Mouse (Mus musculus): ENCODE measurements at regions not wholly inside any gene's neighbourhood (a gene's known extent, or its start where the extent isn't known, plus 50 kb on each side); places are given as distances from the start of the nearest gene placed in this dataset.

- no peaks in the 10 kb centered on the region for H3K4me1 ChIP-seq (ENCODE audit: insufficient read depth, low read length)
- H3K9ac ChIP-seq (replicated peaks; ENCODE audit: low read length, poor library complexity, severe bottlenecking), result no peak overlapping the region
- no peak for TF ChIP-seq CTCF (IDR thresholded peaks at IDR 0.05)
- no peaks in the 10 kb centered on the region for H3K36me3 ChIP-seq (ENCODE audit: insufficient read depth, low read length)
- no peak overlapping the region for H3K4me2 ChIP-seq (ENCODE audit: low read depth, low read length, poor library complexity, severe bottlenecking)
- ATAC-seq (ENCODE audit: low FRiP score) (no peak), DNase-seq (ENCODE audit: low spot score) (no peak)
- no peaks in the 10 kb centered on the region for H3K9me3 ChIP-seq (ENCODE audit: low read length)
- no peaks in the 10 kb centered on the region for H3K27me3 ChIP-seq (ENCODE audit: insufficient read depth, low read length)
- no peak overlapping the region for H3K27ac ChIP-seq (ENCODE audit: low read depth, low read length)
- H3K4me3 ChIP-seq (ENCODE audit: low read depth, low read length), result no peak overlapping the region
Measured at GRCm38 (mm10) chr9:71015400-71015799, 63.4 kb upstream of the Lipc start.

DNA sequence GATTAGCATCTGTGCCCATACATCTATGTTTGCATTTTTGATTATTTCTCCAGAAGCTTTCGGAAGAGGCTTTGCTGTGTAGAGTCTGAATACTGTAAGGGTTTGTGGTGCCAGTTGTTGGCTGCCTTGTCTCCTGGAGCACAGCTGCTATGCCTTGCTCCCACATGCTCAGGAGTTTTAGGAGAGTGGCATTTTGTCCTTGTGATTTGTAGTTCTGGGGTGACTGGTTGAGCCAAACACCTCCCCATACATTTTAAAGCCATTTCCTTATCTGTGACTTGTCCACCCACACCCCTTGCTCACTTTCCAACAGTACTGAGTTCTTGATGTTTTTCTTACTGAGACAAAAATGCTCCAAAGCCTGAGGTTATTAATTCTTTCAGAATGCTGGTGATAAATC, 60.4 kb upstream of the Lipc start:
- Histone ChIP-seq H3K36me3 (ENCODE audit: insufficient read depth, low read length) (no peaks in the 10 kb centered on the region), H3K4me1 (ENCODE audit: insufficient read depth, low read length) (no peaks in the 10 kb centered on the region), H3K4me2 (ENCODE audit: low read depth, low read length, poor library complexity, severe bottlenecking) (no peak overlapping the region), H3K27me3 (ENCODE audit: insufficient read depth, low read length) (no peaks in the 10 kb centered on the region), H3K9ac (replicated peaks; ENCODE audit: low read length, poor library complexity, severe bottlenecking) (no peak overlapping the region), H3K27ac (ENCODE audit: low read depth, low read length) (no peak overlapping the region), H3K4me3 (ENCODE audit: low read depth, low read length) (no peak overlapping the region), H3K9me3 (ENCODE audit: low read length) (no peaks in the 10 kb centered on the region)
- DNase-seq (ENCODE audit: low spot score) (no peak), ATAC-seq (ENCODE audit: low FRiP score) (no peak)
- 86% methylated on average over 1 of the region's 1 CpGs for WGBS
- TF ChIP-seq CTCF (IDR thresholded peaks at IDR 0.05), result no peak

DNA sequence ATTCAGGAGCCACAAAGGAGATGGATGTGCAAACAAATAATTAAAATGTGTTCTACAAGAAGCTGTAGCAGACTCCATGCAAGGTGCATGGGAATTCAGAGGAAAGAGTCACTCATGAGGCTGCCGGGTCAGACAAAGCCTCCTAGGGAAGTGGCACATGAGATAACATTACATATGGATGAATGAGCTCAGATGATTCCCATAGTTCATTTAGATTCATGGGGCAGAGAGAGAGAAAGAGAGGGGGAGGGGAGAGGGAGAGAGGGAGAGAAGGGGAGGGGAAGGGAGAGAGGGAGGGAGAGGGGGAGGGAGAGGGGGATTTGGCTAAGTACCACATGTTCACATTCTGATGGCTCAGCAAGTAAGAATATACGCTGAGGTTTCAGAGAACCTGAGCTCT, 52.6 kb upstream of the Lipc start:
- Histone ChIP-seq H3K4me2 (ENCODE audit: low read depth, low read length, poor library complexity, severe bottlenecking) (no peak overlapping the region), H3K4me3 (ENCODE audit: low read depth, low read length) (no peak overlapping the region), H3K27me3 (ENCODE audit: insufficient read depth, low read length) (no peaks in the 10 kb centered on the region), H3K27ac (ENCODE audit: low read depth, low read length) (no peak overlapping the region), H3K9ac (replicated peaks; ENCODE audit: low read length, poor library complexity, severe bottlenecking) (no peak overlapping the region), H3K4me1 (ENCODE audit: insufficient read depth, low read length) (no peaks in the 10 kb centered on the region), H3K36me3 (ENCODE audit: insufficient read depth, low read length) (no peaks in the 10 kb centered on the region), H3K9me3 (ENCODE audit: low read length) (no peaks in the 10 kb centered on the region)
- DNase-seq (ENCODE audit: low spot score), result no peak
- no peak for TF ChIP-seq CTCF (IDR thresholded peaks at IDR 0.05)
- ATAC-seq (ENCODE audit: low FRiP score), result no peak
- 36% methylated on average over 2 of the region's 2 CpGs for WGBS
